Mouse (Mus musculus) neutrophil, adult 59 days (primary cell): ENCODE measurements around the gene Carf. TPM values are rescaled to one million over a fixed set of nuclear protein-coding genes. Genes with fewer than 3 reads are reported as not detected.

Experiments
- total RNA-seq, 2 experiments: library from RNA; stranded (reverse); gene quantifications; 1 replicate in 1 of 2; 2 replicates in 1 of 2; pipeline ENCODE4 v1.2.4; 2023

The Carf gene
- 1 to 10 TPM; 5.7 to 8.4 TPM for total RNA-seq

GRCm38 (mm10) chr1:60098024-60098781 is at the start of gene Carf, which contains the start of gene Wdr12:
Gene Carf, plus strand, starts transcription at chr1:60098247.
Gene Wdr12, minus strand, starts transcription at chr1:60098645.

GRCm38 (mm10) chr1:60179932-60180783 is 82.1 kb downstream of the Carf start, which contains the start of gene Nbeal1:
Gene Nbeal1, plus strand, starts transcription at chr1:60180599.

Other genes with a start within 250 kb of the Carf start
- gene Fam117b, start 185.2 kb upstream of the Carf start, total RNA-seq = 10 to 100 TPM; 67.5 to 75.2 TPM
- gene Ica1l, start 55.1 kb upstream of the Carf start, total RNA-seq = under 1 TPM; 0.22 to 0.98 TPM
- gene Wdr12, start 398 bp downstream of the Carf start, total RNA-seq = 1 to 10 TPM; 7.3 to 9.0 TPM
- gene Nbeal1, start 82.4 kb downstream of the Carf start, total RNA-seq = 10 to 100 TPM; 15.4 to 16.1 TPM
- 10 to 100 TPM in 1 of 2 experiments, 1 to 10 TPM in 1; 8.3 to 10.8 TPM for gene Cyp20a1, start 245.1 kb downstream of the Carf start, total RNA-seq